25 mouse cellular contexts compared by ENCODE assay signal in genomic region chr10:83666556-83666955, GRCm38 (mm10). TPM values are rescaled to one million over a fixed set of nuclear protein-coding genes. Genes with fewer than 3 reads are reported as not detected.
"Had no signal": no experiment of that assay in that cellular context is flagged by ENCODE, and none has a peak within 500 bp of the region (broad histone marks: within the 10 kb centered on the region; RNA-seq: fewer than 3 reads in every experiment).

No protein-coding gene starts in this region.

- H3K27me3 ChIP-seq: heart, embryonic 13.5 days; heart, embryonic 15.5 days; hindbrain, embryonic 13.5 days; hindbrain, embryonic 15.5 days; limb, embryonic 13.5 days; limb, embryonic 15.5 days had no signal

- H3K4me1 ChIP-seq: heart, embryonic 13.5 days; heart, embryonic 15.5 days; hindbrain, embryonic 13.5 days; hindbrain, embryonic 15.5 days; limb, embryonic 15.5 days had no signal

- H3K4me3 ChIP-seq: heart, adult 2 months; heart, embryonic 13.5 days; heart, embryonic 15.5 days; hindbrain, embryonic 13.5 days; hindbrain, embryonic 15.5 days; layer of hippocampus, adult 2 months; limb, embryonic 13.5 days; limb, embryonic 15.5 days had no signal

- H3K36me3 ChIP-seq: heart, embryonic 13.5 days; heart, embryonic 15.5 days; hindbrain, embryonic 13.5 days; hindbrain, embryonic 15.5 days; limb, embryonic 13.5 days; limb, embryonic 15.5 days had no signal

- H3K9ac ChIP-seq: forebrain, postnatal 0 days; heart, embryonic 13.5 days; heart, embryonic 15.5 days; hindbrain, embryonic 13.5 days; hindbrain, embryonic 15.5 days; limb, embryonic 13.5 days; limb, embryonic 15.5 days had no signal

- H3K9me3 ChIP-seq: heart, embryonic 13.5 days; heart, embryonic 15.5 days; hindbrain, embryonic 13.5 days; hindbrain, embryonic 15.5 days; limb, embryonic 13.5 days; limb, embryonic 15.5 days had no signal

- H3K27ac ChIP-seq: heart, adult 2 months; heart, embryonic 13.5 days; heart, embryonic 15.5 days; hindbrain, embryonic 13.5 days; hindbrain, embryonic 15.5 days; hindbrain, postnatal 0 days; layer of hippocampus, adult 2 months; limb, embryonic 13.5 days; limb, embryonic 15.5 days had no signal

- H3K4me2 ChIP-seq: heart, embryonic 11.5 days; heart, embryonic 13.5 days; heart, embryonic 15.5 days; hindbrain, embryonic 13.5 days; hindbrain, embryonic 15.5 days; limb, embryonic 13.5 days; limb, embryonic 15.5 days had no signal

- DNase-seq: forebrain, postnatal 0 days; gastrocnemius, postnatal 14 days; gastrocnemius, postnatal 36 days; heart, adult 11 months; heart, adult 2 months; heart, postnatal 14 days; heart, postnatal 36 days; kidney, adult 18-20 months; kidney, adult 8-10 months; kidney, postnatal 10 days; kidney, postnatal 25 days; kidney, postnatal 4 days; layer of hippocampus, adult 9-11 months; layer of hippocampus, postnatal 36 days; left cerebral cortex, postnatal 4 days had no signal

- ATAC-seq: forebrain, postnatal 0 days; hindbrain, postnatal 0 days had no signal

RNA-seq across cellular contexts. Expression of gene 1500009L16Rik, which starts 56.1 kb away (rescaled TPM):
- total RNA-seq: liver, adult 2 months had no signal
- polyA plus RNA-seq: liver, adult 2 months had no signal
